Mouse (Mus musculus): Measurements from ENCODE around the gene Gm10188. TPM values are rescaled to one million over a fixed set of nuclear protein-coding genes. Genes with fewer than 3 reads are reported as not detected.
A peak's percentile ranks its signal among the peaks of the same experiment; 100 is the strongest.

Gm10188 gene
- polyA plus RNA-seq (2016; fragmentation: Nextera tagmentation; extraction: Ambion mirVana), result not detected in 2 replicates

- no peaks in the 10 kb centered on the region for H3K36me3 ChIP-seq
- no peak for ATAC-seq
- H3K27ac ChIP-seq, result no peak within 1 kb of the TSS
- H3K9ac ChIP-seq, result no peak within 1 kb of the TSS
- H3K4me2 ChIP-seq, result no peak within 1 kb of the TSS
- no peaks in the 10 kb centered on the region for H3K4me1 ChIP-seq
- WGBS (ENCODE audit: insufficient replicate concordance), result 69% methylated on average over 3 of the region's 3 CpGs
- peaks cover 30% of the 10 kb centered on the region for H3K27me3 ChIP-seq (replicated peaks)
- no peak within 1 kb of the TSS for H3K4me3 ChIP-seq
- no peaks in the 10 kb centered on the region for H3K9me3 ChIP-seq (replicated peaks)
These were observed at the start of gene Gm10188 for GRCm38 (mm10) chr1:132229667-132230066. Gene Gm10188 (minus strand): TSS chr1:132229767.

GRCm38 (mm10) chr1:132277124-132277523 is 47.6 kb upstream of the Gm10188 start:
- Histone ChIP-seq H3K4me1 (peaks cover 2% of the 10 kb centered on the region), H3K9me3 (replicated peaks) (no peaks in the 10 kb centered on the region), H3K4me3 (no peak overlapping the region), H3K4me2 (no peak overlapping the region), H3K27ac (no peak overlapping the region), H3K9ac (no peak overlapping the region), H3K27me3 (replicated peaks) (peaks cover 22% of the 10 kb centered on the region), H3K36me3 (no peaks in the 10 kb centered on the region)
- 53% methylated on average over 6 of the region's 6 CpGs for WGBS (ENCODE audit: insufficient replicate concordance)
- no peak for ATAC-seq

- ATAC-seq, result no peak
- H3K9me3 ChIP-seq (replicated peaks), result no peaks in the 10 kb centered on the region
- H3K27ac ChIP-seq, result no peak overlapping the region
- peaks cover 6% of the 10 kb centered on the region for H3K4me1 ChIP-seq
- no peaks in the 10 kb centered on the region for H3K36me3 ChIP-seq
- 54% methylated on average over 3 of the region's 3 CpGs for WGBS (ENCODE audit: insufficient replicate concordance)
- no peak overlapping the region for H3K4me3 ChIP-seq
- H3K27me3 ChIP-seq (replicated peaks), result peaks cover 21% of the 10 kb centered on the region; the same call in 1 of the 2 replicates
- H3K4me2 ChIP-seq, result no peak overlapping the region
- H3K9ac ChIP-seq, result no peak overlapping the region
These were observed 47.1 kb upstream of the Gm10188 start for GRCm38 (mm10) chr1:132276694-132277093.

- no peaks in the 10 kb centered on the region for H3K36me3 ChIP-seq
- H3K4me1 ChIP-seq, result peaks cover 10% of the 10 kb centered on the region
- no peak overlapping the region for H3K27ac ChIP-seq
- no peak for ATAC-seq
- H3K9ac ChIP-seq, result no peak overlapping the region
- peaks cover 32% of the 10 kb centered on the region; the same call in 1 of the 2 replicates for H3K27me3 ChIP-seq (replicated peaks)
- no peaks in the 10 kb centered on the region for H3K9me3 ChIP-seq (replicated peaks)
- H3K4me3 ChIP-seq, result no peak overlapping the region
- H3K4me2 ChIP-seq, result no peak overlapping the region
- 63% methylated on average over 3 of the region's 3 CpGs for WGBS (ENCODE audit: insufficient replicate concordance)
These were observed 41.7 kb upstream of the Gm10188 start for GRCm38 (mm10) chr1:132271237-132271636.

GRCm38 (mm10) chr1:132268418-132269060 is 39.0 kb upstream of the Gm10188 start:
- Histone ChIP-seq H3K4me3 (no peak overlapping the region), H3K4me2 (no peak overlapping the region), H3K9me3 (replicated peaks) (no peaks in the 10 kb centered on the region), H3K4me1 (peaks cover 31% of the 10 kb centered on the region), H3K36me3 (no peaks in the 10 kb centered on the region), H3K27me3 (replicated peaks) (peaks cover 32% of the 10 kb centered on the region; the same call in 1 of the 2 replicates), H3K27ac (no peak overlapping the region), H3K9ac (no peak overlapping the region)
- ATAC-seq, result no peak
- WGBS (ENCODE audit: insufficient replicate concordance), result 77% methylated on average over 7 of the region's 7 CpGs

GRCm38 (mm10) chr1:132267959-132268358 is 38.4 kb upstream of the Gm10188 start:
- WGBS (ENCODE audit: insufficient replicate concordance), result 53% methylated on average over 2 of the region's 2 CpGs
- H3K9ac ChIP-seq, result no peak overlapping the region
- no peak overlapping the region for H3K4me3 ChIP-seq
- H3K4me1 ChIP-seq, result peaks cover 31% of the 10 kb centered on the region
- no peaks in the 10 kb centered on the region for H3K36me3 ChIP-seq
- no peak for ATAC-seq
- no peaks in the 10 kb centered on the region for H3K9me3 ChIP-seq (replicated peaks)
- peaks cover 32% of the 10 kb centered on the region; the same call in 1 of the 2 replicates for H3K27me3 ChIP-seq (replicated peaks)
- no peak overlapping the region for H3K4me2 ChIP-seq
- no peak overlapping the region for H3K27ac ChIP-seq

GRCm38 (mm10) chr1:132266791-132267557 is 37.4 kb upstream of the Gm10188 start:
- Histone ChIP-seq H3K4me2 (no peak overlapping the region), H3K4me3 (no peak overlapping the region), H3K9ac (no peak overlapping the region), H3K4me1 (peaks cover 27% of the 10 kb centered on the region), H3K27ac (no peak overlapping the region), H3K9me3 (replicated peaks) (no peaks in the 10 kb centered on the region), H3K36me3 (no peaks in the 10 kb centered on the region), H3K27me3 (replicated peaks) (peaks cover 26% of the 10 kb centered on the region; the same call in 1 of the 2 replicates)
- ATAC-seq, result no peak
- 46% methylated on average over 8 of the region's 8 CpGs for WGBS (ENCODE audit: insufficient replicate concordance)

GRCm38 (mm10) chr1:132265936-132266335 is 36.4 kb upstream of the Gm10188 start:
- ATAC-seq, result no peak
- 77% methylated on average over 10 of the region's 10 CpGs for WGBS (ENCODE audit: insufficient replicate concordance)
- H3K4me1 ChIP-seq, result peaks cover 21% of the 10 kb centered on the region

GRCm38 (mm10) chr1:132265211-132265859 is 35.8 kb upstream of the Gm10188 start:
- H3K4me1 ChIP-seq, result peaks cover 21% of the 10 kb centered on the region
- no peak overlapping the region for H3K4me3 ChIP-seq
- H3K27ac ChIP-seq, result peak overlapping the region; percentile 56; the same call in 1 of the 2 replicates
- WGBS (ENCODE audit: insufficient replicate concordance), result 75% methylated on average over 8 of the region's 8 CpGs
- peak overlapping the region; percentile 47 for H3K4me2 ChIP-seq
- peaks cover 19% of the 10 kb centered on the region; the same call in 1 of the 2 replicates for H3K27me3 ChIP-seq (replicated peaks)
- no peaks in the 10 kb centered on the region for H3K36me3 ChIP-seq
- no peak overlapping the region for H3K9ac ChIP-seq
- ATAC-seq, result no peak
- H3K9me3 ChIP-seq (replicated peaks), result no peaks in the 10 kb centered on the region

More at GRCm38 (mm10) chr1:132265936-132266335, 36.4 kb upstream of the Gm10188 start:
- no peaks in the 10 kb centered on the region for H3K36me3 ChIP-seq
- no peak overlapping the region for H3K4me3 ChIP-seq
- H3K4me2 ChIP-seq, result no peak overlapping the region
- H3K9me3 ChIP-seq (replicated peaks), result no peaks in the 10 kb centered on the region
- H3K27ac ChIP-seq, result no peak overlapping the region
- no peak overlapping the region for H3K9ac ChIP-seq
- peaks cover 19% of the 10 kb centered on the region; the same call in 1 of the 2 replicates for H3K27me3 ChIP-seq (replicated peaks)

GRCm38 (mm10) chr1:132264577-132264976 is 35.0 kb upstream of the Gm10188 start:
- H3K36me3 ChIP-seq, result no peaks in the 10 kb centered on the region
- H3K4me1 ChIP-seq, result peaks cover 21% of the 10 kb centered on the region
- H3K4me3 ChIP-seq, result no peak overlapping the region
- peak overlapping the region; percentile 56; the same call in 1 of the 2 replicates for H3K27ac ChIP-seq
- no peaks in the 10 kb centered on the region for H3K9me3 ChIP-seq (replicated peaks)
- ATAC-seq, result peak; percentile 97
- H3K27me3 ChIP-seq (replicated peaks), result peaks cover 14% of the 10 kb centered on the region; the same call in 1 of the 2 replicates
- H3K4me2 ChIP-seq, result peak overlapping the region; percentile 47
- no peak overlapping the region for H3K9ac ChIP-seq
- WGBS (ENCODE audit: insufficient replicate concordance), result 28% methylated on average over 7 of the region's 7 CpGs

GRCm38 (mm10) chr1:132263618-132264017 is 34.1 kb upstream of the Gm10188 start:
- Histone ChIP-seq H3K4me2 (no peak overlapping the region), H3K9me3 (replicated peaks) (no peaks in the 10 kb centered on the region), H3K27me3 (replicated peaks) (peaks cover 8% of the 10 kb centered on the region; the same call in 1 of the 2 replicates), H3K4me3 (no peak overlapping the region), H3K4me1 (peaks cover 21% of the 10 kb centered on the region), H3K36me3 (no peaks in the 10 kb centered on the region), H3K9ac (no peak overlapping the region), H3K27ac (no peak overlapping the region)
- 85% methylated on average over 4 of the region's 4 CpGs for WGBS (ENCODE audit: insufficient replicate concordance)
- ATAC-seq, result no peak

All from liver, embryonic 12.5 days (tissue).